Mouse (Mus musculus): ENCODE data around the gene Ggnbp2. TPM values are rescaled to one million over a fixed set of nuclear protein-coding genes. Genes with fewer than 3 reads are reported as not detected.

Ggnbp2 gene
- polyA plus RNA-seq, 1 experiment from 2014 or later: 100 TPM

DNA sequence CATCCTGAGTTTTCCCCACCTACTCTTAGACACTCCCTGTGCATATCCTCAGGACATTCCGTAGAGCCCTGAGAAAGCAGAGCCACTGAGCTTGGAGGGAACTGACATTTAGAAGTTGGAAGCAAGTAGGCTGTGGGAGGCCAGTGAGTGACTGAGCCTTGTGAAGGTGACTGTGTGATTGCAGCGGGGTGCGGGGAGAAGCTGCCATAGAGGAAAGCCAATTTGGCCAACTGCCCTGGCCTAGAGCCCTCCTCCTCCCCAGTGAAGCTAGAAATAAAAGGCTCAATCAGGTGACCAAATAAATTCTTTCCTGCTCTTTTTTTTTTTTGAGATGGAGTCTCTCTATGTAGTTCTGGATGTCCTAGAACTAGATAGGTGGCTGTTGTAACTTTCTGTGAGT, 44.4 kb downstream of the Ggnbp2 start:
- no peak for DNase-seq (ENCODE audit: low spot score)

- no peak for DNase-seq (ENCODE audit: low spot score)
Observed at GRCm38 (mm10) chr11:84825261-84825807, 45.3 kb downstream of the Ggnbp2 start.

GRCm38 (mm10) chr11:84823484-84823897, 47.1 kb downstream of the Ggnbp2 start:
- no peak for DNase-seq (ENCODE audit: low spot score)

DNA sequence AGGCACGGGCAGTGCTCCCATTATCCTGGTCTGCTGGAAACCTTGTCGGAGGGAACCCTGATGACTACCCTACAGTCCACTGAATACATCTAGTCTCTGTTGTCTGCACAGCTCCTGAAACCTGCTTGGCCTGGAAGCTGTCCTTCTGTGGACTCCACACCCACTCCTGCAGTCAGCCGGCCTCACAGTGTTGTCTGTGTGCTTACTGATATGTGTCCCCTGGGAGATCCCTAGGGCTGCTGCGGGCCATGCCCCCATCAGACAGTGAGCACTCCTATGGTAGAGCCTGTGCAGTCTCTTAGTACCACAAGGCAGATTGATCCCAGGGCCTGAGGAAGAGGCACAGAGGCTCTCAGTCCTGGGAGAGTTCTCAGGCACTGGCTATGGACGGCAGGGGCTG, 48.1 kb downstream of the Ggnbp2 start:
- DNase-seq (ENCODE audit: low spot score): no peak

- DNase-seq (ENCODE audit: low spot score): no peak
Observed at GRCm38 (mm10) chr11:84821131-84821770, 49.4 kb downstream of the Ggnbp2 start.

GRCm38 (mm10) chr11:84818961-84819692, 51.5 kb downstream of the Ggnbp2 start, which contains the start of gene Mrm1:
TSS of gene Mrm1 (minus strand) at chr11:84819515.
- DNase-seq (ENCODE audit: low spot score): peak; percentile 96

DNA sequence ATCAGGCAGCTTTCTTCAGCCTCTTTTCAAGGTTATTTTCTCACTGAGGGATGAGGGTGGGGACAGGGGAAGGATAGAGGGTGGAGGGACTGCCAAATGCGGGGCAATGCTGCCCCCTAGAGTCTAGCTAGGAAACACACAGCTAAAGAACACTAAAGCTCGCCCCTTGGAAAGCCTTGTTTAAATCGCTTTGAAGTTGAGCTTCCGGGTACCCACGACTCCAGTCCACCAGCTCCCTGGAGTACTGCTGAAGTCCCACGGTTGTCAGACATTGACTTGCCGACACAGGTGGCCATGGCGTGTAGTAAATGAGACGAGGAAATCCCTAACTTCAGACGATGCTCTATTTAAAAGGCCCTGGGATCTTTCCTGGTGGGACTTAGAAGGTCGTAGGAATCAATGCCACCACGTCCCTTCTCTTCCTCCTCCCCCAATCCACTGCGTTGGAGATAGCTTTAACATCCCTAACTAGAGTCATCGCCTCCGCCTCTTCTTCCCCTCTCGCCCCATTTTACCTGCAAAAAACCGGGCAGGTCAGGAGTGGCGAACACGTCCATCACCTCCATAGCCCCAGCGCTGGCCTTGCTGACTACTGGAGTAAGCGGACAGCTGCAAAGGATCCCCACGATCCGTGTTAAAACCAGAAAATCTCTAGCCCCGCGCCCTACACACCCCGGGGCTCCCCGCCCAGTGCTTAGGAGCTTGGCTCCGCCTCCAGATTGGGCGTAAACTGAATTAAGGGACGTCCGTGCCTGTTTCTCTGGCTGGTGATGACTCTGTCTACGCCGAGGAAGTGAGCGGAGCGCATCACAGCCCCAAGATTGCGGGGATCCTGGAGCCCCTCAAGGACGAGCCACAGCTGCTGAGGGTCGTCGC, 52.3 kb downstream of the Ggnbp2 start:
- peak; percentile 86 for DNase-seq (ENCODE audit: low spot score)

DNA sequence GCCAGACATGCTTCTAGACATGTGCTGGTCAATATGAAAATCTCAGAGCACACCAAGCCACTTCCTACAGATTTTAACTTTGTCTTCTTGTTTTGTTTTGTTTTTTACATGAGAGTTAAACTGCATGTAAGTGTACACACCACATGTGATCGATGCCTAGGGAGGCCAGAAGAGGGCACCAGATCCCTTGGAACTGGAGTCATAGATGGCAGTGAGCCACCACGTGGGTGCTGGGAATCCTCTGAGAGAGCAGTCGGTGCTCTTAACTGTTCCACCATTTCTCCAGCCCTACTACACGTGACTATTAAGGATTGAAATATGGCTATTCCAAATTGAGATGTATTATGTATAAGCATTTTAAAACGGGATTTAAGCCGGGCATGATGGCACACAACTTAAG, 53.3 kb downstream of the Ggnbp2 start:
- no peak for DNase-seq (ENCODE audit: low spot score)

DNA sequence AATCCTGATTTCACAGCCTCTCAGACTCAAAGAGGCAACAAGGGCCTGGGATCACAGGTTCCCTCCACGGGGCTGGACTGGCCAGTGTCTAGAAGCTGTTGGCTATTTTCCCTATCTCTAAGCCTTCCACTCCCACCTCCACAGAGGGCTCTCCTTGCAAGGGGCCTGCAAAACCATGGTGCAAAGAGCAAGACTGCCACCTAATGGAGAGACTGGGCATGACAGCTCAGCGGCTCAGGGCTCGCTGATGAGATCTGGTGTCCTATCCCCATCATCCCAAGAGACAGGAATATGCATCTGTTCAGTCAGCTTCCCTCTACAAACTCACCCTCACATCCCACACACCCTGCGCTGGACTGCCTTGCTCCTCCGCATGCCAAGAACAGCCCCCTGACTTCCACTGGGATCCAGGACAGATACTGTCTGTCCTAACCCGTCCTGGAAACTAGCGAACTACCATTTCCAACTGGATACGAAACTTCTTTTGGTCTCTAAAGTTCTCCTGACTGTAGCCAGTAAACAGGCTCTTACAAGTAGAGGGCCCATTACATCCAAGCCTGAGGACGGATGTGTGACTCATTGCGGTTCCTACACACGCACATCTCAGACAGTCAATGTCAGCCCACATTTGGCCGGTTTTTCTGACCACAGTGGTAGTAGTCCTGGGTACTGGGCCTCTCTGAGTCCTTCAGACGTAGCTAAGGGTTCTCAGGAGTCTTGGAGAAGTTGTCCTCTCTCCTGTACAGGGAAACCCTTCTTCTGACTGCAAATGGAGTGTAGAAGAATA, 56.7 kb downstream of the Ggnbp2 start:
- DNase-seq (ENCODE audit: low spot score): peak; percentile 73

DNA sequence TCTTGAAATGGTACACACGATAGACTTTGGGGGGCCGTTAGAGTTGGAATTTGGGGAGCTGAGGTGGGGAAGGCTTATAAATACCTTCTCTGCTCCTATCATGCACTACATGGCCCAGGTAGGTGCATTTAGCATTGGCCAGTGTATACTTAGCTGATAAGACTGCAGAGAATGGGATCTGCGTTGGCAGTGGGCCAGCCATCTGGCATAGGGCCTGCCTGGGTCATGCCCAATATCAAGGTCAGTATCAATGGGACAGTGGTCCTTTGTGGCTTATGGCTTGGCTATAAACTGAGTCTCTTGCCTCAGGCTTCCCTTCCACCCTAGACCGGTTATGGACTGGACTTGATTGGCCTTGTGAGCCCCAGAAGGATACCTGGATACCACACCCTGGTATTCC, 66.2 kb downstream of the Ggnbp2 start:
- no peak for DNase-seq (ENCODE audit: low spot score)

DNA sequence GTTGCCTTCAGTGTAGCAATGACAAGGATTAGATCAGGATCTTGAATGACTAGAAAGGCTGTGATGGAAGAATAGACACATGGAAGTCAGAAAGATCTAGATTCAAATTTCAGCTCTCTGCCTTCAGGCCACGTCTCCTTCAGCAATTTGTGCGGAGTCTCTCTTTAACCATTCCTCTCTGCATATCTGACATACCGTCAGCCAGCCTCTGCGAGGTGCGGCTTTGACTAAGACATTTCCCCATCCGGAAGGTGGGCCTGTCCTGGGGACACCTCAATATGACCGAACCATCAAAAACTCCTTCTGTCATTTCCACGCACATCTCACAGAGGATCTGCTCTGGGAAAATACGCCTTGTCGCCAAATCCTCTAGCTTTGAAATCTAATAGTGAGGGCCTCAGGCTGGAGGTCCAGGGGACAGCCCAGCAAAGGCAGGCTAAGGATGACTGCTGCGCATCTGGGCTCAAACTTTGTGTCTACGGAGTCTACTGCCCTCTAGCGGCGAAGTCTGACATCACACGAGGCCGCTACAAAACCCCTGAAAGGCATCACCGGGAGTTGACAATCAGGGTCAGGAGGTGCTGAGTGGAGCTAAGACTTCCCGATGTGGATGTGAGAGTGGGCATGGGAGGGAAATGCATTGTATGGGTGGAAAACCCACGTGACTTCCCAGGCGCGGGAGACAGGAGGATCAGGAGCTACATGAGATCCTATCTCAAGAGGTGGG, 72.8 kb downstream of the Ggnbp2 start:
- DNase-seq (ENCODE audit: low spot score): peak; percentile 73

- no peak for DNase-seq (ENCODE audit: low spot score)
Observed at GRCm38 (mm10) chr11:84797026-84797425, 73.6 kb downstream of the Ggnbp2 start.

GRCm38 (mm10) chr11:84794496-84795113, 76.0 kb downstream of the Ggnbp2 start:
- peak; percentile 40 for DNase-seq (ENCODE audit: low spot score)

DNA sequence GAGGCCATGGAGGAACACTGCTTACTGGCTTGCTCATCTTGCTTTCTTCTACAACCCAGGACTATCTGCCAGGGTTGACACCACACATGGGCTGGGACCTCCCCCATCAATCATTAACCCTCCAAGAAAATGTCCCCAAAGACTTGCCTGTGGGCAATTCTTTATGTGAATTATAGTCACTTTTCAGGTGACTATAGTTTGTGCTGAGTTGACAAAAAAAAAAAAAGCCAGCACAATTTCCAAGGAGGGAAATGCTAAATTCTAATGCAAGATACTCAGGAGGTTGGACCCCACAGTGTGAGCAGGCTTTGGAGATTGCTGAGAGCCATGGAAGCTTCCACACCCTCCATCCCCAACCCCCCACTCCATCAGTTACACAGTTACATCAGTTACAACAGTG, 77.1 kb downstream of the Ggnbp2 start:
- DNase-seq (ENCODE audit: low spot score): no peak

DNA sequence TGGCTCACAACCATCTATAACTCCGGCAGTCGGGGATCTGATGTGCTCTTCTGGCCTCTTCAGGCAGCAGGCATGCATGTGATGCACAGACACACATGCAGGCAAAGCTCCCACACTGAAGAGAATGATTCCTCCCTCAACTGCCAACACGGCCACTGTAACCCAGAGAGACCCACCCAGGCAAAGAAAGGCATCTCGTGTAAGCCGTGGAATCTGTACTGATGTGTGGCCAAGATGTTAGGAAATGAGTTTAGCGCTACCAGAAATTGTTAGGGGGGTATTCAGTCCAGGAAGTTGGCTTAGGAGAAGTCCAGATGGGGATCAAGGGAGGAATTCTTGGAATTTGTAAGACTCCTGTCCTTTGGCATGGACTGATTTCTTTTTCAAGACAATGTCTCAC, 80.2 kb downstream of the Ggnbp2 start:
- no peak for DNase-seq (ENCODE audit: low spot score)

Data from thymus, postnatal 0 days (tissue).